Mouse (Mus musculus) brown adipose tissue, adult 24 weeks (tissue): ENCODE data around the gene Surf1. TPM values are rescaled to one million over a fixed set of nuclear protein-coding genes. Genes with fewer than 3 reads are reported as not detected.
"Not testable (repeated sequence)": the region's sequence is repeated elsewhere in the genome, so short reads cannot be mapped to it uniquely, and the experiment has no call there.

Experiments
- H3K27ac ChIP-seq: fragments of 200-500 bp; replicated peaks from 2 replicates; pipeline ENCODE4 v1.5.1; 2012; ENCODE audit warnings: low read depth, mild to moderate bottlenecking, low read length
- H3K4me1 ChIP-seq: fragments of 200-500 bp; 2 replicates; pipeline ENCODE4 v1.6.1; 2012; ENCODE audit warnings: low read length, mixed read lengths; ENCODE audit not compliant: control insufficient read depth, insufficient read depth, insufficient read length
- H3K4me3 ChIP-seq: fragments of 200-500 bp; 2 replicates; pipeline ENCODE4 v1.5.1; 2012; ENCODE audit warnings: low read depth, mild to moderate bottlenecking, low read length, moderate library complexity; ENCODE audit not compliant: insufficient read depth
- polyA plus RNA-seq: library from polyadenylated mRNA; stranded (reverse); fragments of >200 nt; gene quantifications from 2 replicates; pipeline ENCODE4 v1.2.4, GENCODE M21; 2012; ENCODE audit not compliant: missing spikeins, insufficient read depth, insufficient read length

The Surf1 gene
- polyA plus RNA-seq, 1 experiment, result 112 TPM

DNA sequence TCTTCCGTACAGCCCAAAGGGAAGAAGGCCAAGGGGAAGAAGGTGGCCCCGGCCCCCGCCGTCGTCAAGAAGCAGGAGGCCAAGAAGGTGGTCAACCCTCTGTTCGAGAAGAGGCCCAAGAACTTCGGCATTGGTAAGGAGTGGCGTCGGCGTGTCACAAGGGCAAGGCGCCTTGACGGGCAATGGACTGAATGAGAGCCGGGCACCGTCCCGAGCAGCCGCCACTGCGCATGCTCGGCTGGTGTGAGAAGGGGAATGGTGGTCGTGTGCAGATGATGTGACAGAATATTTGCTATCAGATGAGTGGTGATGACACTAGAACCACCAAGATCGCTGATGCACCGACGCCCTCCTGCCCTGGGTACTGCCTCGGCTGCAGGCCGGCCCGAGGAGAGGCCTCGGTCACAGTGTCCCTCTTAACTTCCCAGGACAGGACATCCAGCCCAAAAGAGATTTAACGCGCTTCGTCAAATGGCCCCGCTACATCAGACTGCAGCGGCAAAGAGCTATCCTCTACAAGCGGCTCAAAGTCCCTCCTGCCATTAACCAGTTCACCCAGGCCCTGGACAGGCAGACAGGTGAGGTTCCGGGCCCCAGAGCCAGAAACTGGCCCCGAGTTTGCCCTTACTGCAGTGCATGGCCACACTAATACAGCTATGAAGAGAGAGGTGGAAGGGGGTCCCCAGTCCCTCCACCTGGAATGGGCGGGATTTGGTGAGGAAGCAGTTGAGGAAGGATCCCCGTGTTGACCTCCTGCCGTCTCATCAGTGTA lies 5.2 kb downstream of the Surf1 start:
- peak overlapping the region; percentile 87 for H3K4me3 ChIP-seq
- H3K4me1 ChIP-seq, result peaks cover 19% of the 10 kb centered on the region
- H3K27ac ChIP-seq, result peak overlapping the region; percentile 62

DNA sequence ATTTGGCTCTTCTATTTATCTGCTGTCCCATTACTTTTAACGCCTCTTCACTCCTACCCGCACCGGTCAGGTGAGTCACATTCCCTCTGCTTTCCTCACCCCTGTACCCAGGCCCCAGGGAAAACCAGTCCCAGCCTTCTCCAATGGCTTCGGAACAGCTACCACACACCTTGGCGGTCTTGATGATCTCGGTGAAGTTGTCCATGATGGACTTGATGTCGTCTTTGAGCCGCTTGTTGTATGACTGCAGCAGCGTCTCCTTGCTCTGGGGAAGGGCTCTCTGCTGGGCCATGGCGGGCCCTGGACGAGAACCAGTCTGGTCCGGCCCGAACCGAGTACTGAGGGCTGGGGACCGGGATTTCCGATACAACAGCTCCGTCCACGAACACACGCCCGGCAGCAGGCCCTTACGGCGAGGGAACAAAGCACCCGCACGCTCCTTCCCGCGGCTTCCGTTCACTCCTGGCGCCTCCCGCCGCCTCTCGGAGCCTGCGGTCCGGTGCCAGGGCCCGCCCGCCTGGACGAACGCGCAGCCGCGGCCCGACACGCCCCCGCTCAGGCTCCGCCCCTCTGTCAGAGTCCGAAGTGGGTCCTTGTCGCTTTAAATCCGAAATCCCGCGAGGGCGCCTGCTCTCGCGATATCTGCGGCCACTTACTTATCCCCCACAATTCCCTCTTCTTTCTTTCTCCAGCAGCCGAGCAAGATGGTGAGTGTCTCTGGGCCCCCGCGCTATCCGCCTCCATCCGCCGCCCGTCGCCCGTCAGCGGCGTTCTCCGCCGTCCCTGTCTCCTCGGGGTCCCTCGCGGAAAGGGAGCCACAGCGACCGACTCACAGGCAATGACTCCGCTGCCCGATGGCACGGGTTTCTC lies 6.0 kb downstream of the Surf1 start, which contains the start of the genes Med22 and Rpl7a:
TSS of gene Med22 (minus strand) at position 554 of the 870 bp plus-strand sequence.
TSS of gene Rpl7a (plus strand) at position 641 of the 870 bp plus-strand sequence.
- Histone ChIP-seq H3K4me3 (peak within 1 kb of the TSS; percentile 87), H3K4me1 (peaks cover 17% of the 10 kb centered on the region), H3K27ac (peak within 1 kb of the TSS; percentile 62)

DNA sequence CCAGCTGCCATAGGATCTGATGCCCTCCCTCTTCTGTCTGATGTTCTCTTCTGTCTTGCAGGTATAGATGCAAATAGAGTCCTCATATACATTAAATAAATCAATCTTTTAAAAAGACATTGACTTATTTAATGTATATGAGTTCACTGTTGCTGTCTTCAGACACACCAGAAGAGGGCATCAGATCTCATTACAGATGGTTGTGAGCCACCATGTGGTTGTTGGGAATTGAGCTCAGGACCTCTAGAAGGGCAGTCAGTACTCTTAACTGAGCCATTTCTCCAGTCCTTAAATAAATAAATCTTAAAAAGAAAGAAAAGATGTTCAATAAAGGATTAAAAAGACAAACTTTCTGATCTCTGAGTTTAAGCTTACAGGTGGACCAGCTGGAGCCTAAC lies 6.9 kb downstream of the Surf1 start:
- Histone ChIP-seq H3K4me1 (peaks cover 15% of the 10 kb centered on the region), H3K4me3 (peak overlapping the region; percentile 86), H3K27ac (no peak overlapping the region)

DNA sequence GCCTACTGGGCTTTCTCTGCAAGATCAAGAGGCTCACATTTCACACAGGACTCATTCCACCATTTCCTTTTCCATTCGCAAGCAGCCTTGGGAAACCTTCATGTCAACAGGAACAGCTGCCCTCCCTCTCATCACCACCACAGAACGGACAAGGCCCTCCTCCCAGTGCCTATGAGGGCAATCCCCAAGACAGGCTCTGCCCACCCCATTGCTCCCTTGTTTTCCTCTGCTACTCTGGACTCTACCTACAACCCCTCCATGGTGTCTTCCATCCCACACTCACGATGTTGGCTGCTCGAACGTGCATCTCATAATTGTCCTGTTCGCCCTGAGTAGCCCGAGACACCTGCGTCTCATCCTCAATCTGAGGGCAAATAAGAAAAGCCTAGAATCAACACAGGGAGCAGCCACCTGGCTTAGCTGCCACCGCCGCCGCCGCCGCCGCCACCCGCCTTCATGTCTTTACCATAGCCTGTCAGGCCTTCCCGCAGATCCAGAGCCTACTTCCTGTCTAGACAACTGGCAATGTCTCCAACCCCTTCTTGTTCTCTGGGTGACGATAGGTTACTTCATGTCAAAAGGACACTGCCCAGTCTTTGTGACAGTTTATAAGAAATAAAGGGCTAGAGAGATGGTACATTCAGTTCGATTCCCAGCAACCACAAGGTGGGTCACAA lies 7.5 kb downstream of the Surf1 start:
- Histone ChIP-seq H3K4me1 (peaks cover 16% of the 10 kb centered on the region), H3K27ac (no peak overlapping the region), H3K4me3 (no peak overlapping the region)

DNA sequence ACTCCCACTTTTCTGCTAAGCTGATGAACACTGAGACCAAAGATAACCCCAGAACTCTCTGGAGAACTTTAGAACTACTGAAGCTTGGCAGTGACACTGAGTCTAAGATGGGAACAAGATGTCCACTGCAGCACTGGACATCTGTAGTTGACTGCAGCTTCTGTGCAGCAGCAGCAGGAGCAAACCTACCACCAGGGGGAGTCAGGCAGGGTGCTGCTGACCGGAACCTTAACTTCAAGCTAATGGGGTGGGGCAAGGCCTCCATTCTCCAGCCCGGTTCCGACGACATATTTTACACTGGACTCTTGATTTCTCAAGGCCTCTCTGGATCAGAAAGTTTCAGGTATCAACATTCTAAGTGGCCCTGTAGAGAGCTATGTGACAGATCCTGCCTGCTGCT lies 9.2 kb downstream of the Surf1 start:
- no peak overlapping the region for H3K4me3 ChIP-seq
- peaks cover 18% of the 10 kb centered on the region for H3K4me1 ChIP-seq
- H3K27ac ChIP-seq, result no peak overlapping the region

DNA sequence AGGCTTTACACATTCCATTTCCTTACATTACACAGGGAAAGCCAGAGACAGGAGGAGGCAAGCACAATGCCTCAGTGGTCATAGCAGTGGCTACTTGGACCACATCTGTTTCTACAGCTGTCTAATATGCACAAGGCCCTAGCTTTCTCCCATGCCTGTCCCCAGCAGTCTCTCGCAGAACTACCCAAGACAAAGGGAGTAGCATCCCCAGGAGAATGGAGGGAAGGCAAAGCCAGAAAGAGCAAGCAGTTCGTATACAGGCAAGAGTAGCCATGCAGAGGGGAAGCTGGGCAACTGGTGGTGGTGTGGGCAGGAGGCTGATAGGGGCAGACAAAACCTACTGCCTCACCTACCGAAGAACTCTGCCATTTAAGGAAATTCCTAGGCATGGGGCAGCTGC lies 9.9 kb downstream of the Surf1 start:
- peaks cover 17% of the 10 kb centered on the region for H3K4me1 ChIP-seq
- no peak overlapping the region for H3K27ac ChIP-seq
- H3K4me3 ChIP-seq, result no peak overlapping the region

DNA sequence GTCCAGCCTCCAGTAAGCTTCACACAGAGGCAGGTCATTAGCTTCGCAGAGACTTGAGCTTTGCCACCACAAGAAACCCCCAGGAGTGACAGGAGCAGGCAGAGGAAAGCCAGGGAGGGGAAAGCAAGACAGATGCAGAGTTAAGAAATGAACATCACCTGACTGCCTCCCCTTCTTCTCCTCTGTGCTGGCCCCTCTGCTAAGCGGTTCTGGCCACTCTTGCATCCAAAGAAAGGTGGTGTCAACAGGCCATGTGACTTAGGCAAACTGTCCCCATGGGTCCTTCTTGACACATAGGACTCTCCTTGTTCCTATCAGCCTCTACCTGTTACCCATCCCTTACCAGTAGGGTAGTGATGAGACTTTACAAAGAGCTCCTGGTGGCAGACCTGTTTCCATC lies 10.4 kb downstream of the Surf1 start:
- Histone ChIP-seq H3K4me3 (no peak overlapping the region), H3K4me1 (peaks cover 17% of the 10 kb centered on the region), H3K27ac (no peak overlapping the region)

DNA sequence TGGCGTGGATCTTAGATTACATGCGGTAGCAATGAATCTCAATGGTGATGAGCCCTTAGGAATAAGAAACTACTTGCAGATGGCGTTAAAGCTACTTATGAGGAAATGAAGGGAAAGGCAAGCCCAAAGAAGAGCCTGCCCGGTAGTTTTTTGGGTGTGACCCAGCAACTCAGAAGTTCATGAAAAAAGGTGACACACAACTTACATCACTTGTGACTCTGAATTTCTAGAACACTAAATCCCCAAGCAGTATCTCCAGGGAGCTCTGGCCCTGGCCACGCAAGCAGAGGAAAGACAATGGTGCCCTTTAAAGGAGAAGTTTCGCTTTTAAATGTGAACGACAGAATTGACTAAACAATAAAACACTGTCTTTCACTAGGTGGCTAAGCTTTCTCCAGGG lies 13.0 kb downstream of the Surf1 start:
- Histone ChIP-seq H3K4me3 (peak overlapping the region; percentile 94), H3K27ac (peak overlapping the region; percentile 85), H3K4me1 (peaks cover 8% of the 10 kb centered on the region)

DNA sequence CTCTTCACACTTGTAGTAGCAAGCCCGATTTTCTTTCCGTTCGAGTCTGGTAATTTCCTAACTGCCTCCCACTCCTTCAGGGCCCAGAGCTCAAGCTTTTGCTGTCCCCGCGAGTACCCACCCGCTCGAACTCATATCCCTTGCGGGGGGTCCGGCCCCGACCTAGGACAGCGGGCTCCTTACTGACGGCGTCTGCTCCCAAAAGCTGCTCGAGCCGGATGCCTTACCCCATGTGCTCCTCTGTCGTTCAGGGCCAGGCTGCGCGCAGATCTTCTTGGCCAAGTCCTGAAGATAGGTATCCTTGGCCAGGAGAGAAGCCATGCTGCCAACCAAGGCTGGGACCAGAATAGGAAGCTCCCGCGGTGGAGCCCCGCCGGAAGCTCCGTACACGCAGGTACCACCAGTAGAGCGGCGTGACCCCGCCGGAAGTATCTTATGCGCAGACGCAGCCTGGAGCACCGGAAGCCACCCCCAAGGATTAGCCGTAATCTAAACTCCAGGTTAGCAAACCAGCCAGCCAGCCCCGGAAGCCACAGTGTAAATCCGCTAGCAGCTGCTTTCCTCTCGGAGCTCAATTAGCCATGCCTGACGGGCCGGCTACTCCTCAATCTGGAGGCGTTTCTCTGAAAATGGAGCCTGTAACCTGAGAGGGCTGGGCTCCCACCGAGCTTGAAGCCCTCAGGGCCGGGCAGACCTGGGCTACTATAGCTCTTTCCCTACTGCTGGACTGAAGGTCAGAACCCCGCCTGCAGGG lies 13.7 kb downstream of the Surf1 start, which contains the start of gene Surf6:
TSS of gene Surf6 (minus strand) at position 413 of the 754 bp plus-strand sequence.
- H3K4me1 ChIP-seq, result peaks cover 8% of the 10 kb centered on the region
- H3K27ac ChIP-seq, result peak within 1 kb of the TSS; percentile 85
- H3K4me3 ChIP-seq, result peak within 1 kb of the TSS; percentile 94

DNA sequence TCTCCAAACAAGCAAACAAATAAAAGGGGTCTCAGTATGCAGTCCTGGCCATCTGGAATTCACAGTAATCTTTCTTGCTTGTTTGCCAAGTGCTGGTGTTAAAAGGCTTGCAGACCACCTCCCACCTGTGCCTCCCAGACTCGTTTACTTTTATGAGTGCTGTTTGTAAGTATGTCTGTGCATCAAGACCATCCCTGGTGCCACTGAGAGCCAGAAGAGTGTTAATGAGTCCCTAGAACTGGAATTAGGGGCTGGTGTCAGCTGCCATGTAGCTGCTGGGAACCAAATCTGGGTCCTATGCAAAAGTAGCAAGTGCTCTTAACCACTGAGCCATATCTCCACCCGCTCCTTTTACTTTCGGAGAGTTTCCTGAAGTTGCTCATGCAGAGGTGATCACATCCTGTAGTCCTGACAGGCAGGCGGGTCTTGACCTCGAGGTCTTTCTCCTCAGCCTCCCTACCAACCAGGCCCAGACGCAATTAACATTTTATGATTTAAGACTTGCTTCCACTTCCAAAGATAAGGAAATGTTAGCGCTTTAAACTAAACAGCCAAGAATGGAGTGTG lies 14.4 kb downstream of the Surf1 start:
- peak overlapping the region; percentile 83 for H3K27ac ChIP-seq
- peaks cover 8% of the 10 kb centered on the region; the same call in 1 of the 2 replicates for H3K4me1 ChIP-seq
- peak overlapping the region; percentile 94 for H3K4me3 ChIP-seq

DNA sequence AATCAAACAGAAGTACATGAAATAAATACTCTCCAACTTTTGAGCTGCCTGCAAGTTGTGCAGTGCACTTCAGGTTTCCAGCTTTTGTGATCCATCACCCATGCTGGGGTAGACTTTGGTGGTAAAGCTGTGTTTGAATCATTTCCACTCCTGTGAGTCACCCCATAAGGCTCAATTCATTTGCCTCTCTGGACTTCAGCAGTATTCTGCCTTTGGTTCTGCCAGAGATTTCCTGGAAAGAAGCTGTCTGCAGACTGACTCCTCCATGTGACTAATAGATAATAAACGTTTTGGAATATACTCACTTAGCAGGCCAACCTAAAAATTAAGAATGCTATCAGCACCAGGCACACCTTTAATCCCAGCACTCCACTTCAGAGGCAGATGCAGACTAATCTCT lies 15.6 kb downstream of the Surf1 start:
- Histone ChIP-seq H3K4me3 (no peak overlapping the region), H3K4me1 (peaks cover 8% of the 10 kb centered on the region; the same call in 1 of the 2 replicates), H3K27ac (no peak overlapping the region)

DNA sequence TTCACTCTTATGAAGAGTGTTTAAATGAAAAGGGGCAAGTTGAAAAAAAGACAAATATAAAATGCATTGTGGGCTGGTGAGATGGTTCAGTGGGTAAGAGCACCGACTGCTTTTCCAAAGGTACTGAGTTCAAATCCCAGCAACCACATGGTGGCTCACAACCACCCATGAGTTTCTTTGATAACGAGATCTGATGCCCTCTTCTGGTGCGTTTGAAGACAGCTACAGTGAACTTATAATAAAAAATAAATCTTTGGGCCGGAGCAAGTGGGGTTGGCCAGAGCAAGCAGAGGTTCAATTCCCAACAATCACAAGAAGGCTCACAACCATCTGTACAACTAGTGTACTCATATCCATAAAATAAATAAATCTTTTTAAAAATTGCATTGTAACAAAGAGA lies 20.4 kb downstream of the Surf1 start:
- Histone ChIP-seq H3K4me3 (no peak overlapping the region), H3K27ac (no peak overlapping the region), H3K4me1 (no peaks in the 10 kb centered on the region)

DNA sequence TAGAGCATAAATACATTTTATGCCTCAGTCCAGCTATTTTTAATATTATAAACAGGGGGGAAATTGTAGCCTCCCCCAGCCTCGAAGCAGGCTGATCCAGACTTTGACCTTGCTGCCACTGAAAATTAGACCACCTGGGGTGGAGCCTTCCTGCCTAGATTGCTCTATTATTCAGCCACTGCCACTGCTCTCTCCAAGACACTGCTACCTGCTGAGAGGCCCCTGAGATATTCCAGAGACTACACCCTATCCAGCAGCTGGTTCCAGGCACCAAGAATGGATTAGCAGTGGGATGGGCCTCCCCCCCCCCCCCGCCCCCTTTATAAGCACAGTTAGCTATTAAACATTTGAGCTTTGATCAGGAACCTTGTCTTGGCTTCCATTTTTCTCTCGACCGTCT lies 30.2 kb downstream of the Surf1 start:
- H3K27ac ChIP-seq, H3K4me1 ChIP-seq, H3K4me3 ChIP-seq: not testable (repeated sequence)

DNA sequence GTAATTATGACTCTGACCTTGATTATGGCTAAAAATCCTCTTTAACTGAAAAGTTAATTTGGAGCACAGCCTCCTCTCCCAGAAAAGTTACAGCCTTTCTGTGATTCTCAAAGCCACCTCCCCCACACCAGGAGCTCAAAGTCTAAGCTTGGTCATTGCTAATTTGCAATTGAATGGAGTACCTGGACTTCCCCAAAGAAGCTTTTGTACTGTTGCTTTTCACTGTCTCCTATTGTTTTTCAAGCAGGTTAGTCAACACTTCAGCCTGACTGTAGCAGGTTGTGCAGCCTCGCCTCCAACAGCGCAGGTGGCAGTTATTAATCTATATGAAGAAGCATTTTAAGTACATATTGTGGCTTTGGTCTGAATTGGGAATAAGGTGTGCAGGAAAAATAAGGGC lies 30.8 kb downstream of the Surf1 start:
- H3K4me1 ChIP-seq, H3K4me3 ChIP-seq, H3K27ac ChIP-seq: not testable (repeated sequence)
